Mouse (Mus musculus): ENCODE measurements at regions not wholly inside any gene's neighbourhood (a gene's known extent, or its start where the extent isn't known, plus 50 kb on each side); places are given as distances from the start of the nearest gene placed in this dataset.

DNA sequence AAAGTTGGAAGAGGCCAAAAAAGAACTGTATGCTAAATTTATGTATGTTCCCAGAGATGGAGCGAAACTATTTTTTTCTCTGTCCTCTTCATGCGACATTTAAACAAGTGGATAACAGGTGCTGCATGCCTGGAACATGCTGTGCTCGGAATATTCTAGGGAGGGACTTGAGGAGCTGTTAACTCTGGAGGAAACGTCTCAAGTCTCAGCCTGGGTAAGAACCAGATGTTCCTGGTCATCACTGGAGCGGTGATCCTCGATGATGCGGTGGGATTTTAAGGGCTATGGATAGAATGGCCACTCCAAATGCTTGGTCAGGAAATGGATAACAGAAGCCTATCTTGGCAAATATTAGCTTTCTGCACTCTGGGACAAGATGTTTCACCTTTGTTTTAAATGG is 244.7 kb upstream of the Nrip1 start:
- no peak for ATAC-seq (ENCODE audit: low FRiP score)
- whole genome bisulfite sequencing, result 88% methylated on average over 7 of the region's 7 CpGs
- Histone ChIP-seq H3K4me1 (no peaks in the 10 kb centered on the region), H3K4me2 (no peak overlapping the region), H3K36me3 (no peaks in the 10 kb centered on the region), H3K27me3 (replicated peaks) (no peaks in the 10 kb centered on the region), H3K9ac (replicated peaks) (no peak overlapping the region), H3K9me3 (replicated peaks) (no peaks in the 10 kb centered on the region), H3K4me3 (replicated peaks) (no peak overlapping the region), H3K27ac (replicated peaks) (no peak overlapping the region)

DNA sequence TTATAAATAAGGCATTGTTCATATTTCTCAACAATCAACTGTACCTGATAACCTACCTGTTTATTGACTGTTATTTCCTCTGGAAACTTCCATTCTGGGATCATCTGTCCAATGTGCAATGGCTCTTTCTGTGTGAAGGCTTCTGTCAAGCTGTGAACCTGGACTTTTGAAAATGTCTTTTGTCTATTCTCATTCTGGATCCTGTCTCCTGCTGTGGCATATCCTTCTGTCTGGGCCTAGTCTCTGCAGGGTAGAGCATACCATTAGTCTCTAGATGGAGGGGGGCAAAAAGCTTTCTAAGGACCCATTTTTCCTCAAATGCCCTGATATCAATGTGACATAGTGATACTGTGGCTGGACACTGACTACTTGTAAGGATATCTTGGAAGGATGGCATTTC is 237.4 kb upstream of the Nrip1 start:
- H3K27me3 ChIP-seq (replicated peaks), result no peaks in the 10 kb centered on the region
- ATAC-seq (ENCODE audit: low FRiP score), result no peak
- H3K4me3 ChIP-seq (replicated peaks), result no peak overlapping the region
- H3K4me2 ChIP-seq, result no peak overlapping the region
- no peaks in the 10 kb centered on the region for H3K9me3 ChIP-seq (replicated peaks)
- H3K9ac ChIP-seq (replicated peaks), result no peak overlapping the region
- no peaks in the 10 kb centered on the region for H3K36me3 ChIP-seq
- H3K4me1 ChIP-seq, result no peaks in the 10 kb centered on the region
- no peak overlapping the region for H3K27ac ChIP-seq (replicated peaks)

GRCm38 (mm10) chr16:76604914-76605313 is 231.3 kb upstream of the Nrip1 start:
- no peaks in the 10 kb centered on the region for H3K27me3 ChIP-seq (replicated peaks)
- no peak for ATAC-seq (ENCODE audit: low FRiP score)

DNA sequence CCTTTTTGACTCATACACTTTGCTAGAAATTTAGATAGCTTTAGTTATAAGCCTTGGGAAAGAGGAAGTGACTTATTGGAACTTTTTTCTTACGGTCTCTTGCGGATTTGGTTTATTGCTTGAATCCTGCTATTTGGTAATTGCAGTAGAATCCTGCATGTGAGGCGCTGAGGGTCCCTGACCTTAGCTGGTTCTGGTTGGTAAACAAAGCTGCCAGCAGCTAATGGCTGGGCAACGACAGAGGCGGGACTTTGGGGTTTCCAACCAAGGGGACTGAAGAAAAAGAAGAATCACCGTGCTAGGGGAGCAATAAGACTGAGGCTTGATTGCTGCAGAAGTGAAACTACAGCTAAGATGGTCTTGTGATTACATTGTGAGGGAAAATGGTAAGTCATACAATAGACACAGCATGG is 230.2 kb upstream of the Nrip1 start:
- H3K4me3 ChIP-seq (replicated peaks), result no peak overlapping the region
- ATAC-seq (ENCODE audit: low FRiP score), result no peak
- H3K4me2 ChIP-seq, result no peak overlapping the region
- no peak overlapping the region for H3K27ac ChIP-seq (replicated peaks)
- H3K4me1 ChIP-seq, result no peaks in the 10 kb centered on the region
- no peak overlapping the region for H3K9ac ChIP-seq (replicated peaks)
- 24% methylated on average over 6 of the region's 6 CpGs for WGBS
- H3K36me3 ChIP-seq, result no peaks in the 10 kb centered on the region
- no peaks in the 10 kb centered on the region for H3K27me3 ChIP-seq (replicated peaks)
- no peaks in the 10 kb centered on the region for H3K9me3 ChIP-seq (replicated peaks)

More at GRCm38 (mm10) chr16:76604914-76605313, 231.3 kb upstream of the Nrip1 start:
- H3K4me3 ChIP-seq (replicated peaks), result no peak overlapping the region
- no peaks in the 10 kb centered on the region for H3K36me3 ChIP-seq
- no peak overlapping the region for H3K4me2 ChIP-seq
- WGBS, result 82% methylated on average over 3 of the region's 3 CpGs
- no peak overlapping the region for H3K27ac ChIP-seq (replicated peaks)
- no peaks in the 10 kb centered on the region for H3K4me1 ChIP-seq
- H3K9ac ChIP-seq (replicated peaks), result no peak overlapping the region
- no peaks in the 10 kb centered on the region for H3K9me3 ChIP-seq (replicated peaks)

- Histone ChIP-seq H3K4me3 (replicated peaks) (no peak overlapping the region), H3K36me3 (no peaks in the 10 kb centered on the region), H3K4me2 (no peak overlapping the region), H3K9ac (replicated peaks) (no peak overlapping the region), H3K9me3 (replicated peaks) (no peaks in the 10 kb centered on the region), H3K27me3 (replicated peaks) (no peaks in the 10 kb centered on the region), H3K4me1 (no peaks in the 10 kb centered on the region), H3K27ac (replicated peaks) (no peak overlapping the region)
- WGBS, result 75% methylated on average over 1 of the region's 1 CpGs
- no peak for ATAC-seq (ENCODE audit: low FRiP score)
Observed at GRCm38 (mm10) chr16:76603431-76603830, 229.8 kb upstream of the Nrip1 start.

DNA sequence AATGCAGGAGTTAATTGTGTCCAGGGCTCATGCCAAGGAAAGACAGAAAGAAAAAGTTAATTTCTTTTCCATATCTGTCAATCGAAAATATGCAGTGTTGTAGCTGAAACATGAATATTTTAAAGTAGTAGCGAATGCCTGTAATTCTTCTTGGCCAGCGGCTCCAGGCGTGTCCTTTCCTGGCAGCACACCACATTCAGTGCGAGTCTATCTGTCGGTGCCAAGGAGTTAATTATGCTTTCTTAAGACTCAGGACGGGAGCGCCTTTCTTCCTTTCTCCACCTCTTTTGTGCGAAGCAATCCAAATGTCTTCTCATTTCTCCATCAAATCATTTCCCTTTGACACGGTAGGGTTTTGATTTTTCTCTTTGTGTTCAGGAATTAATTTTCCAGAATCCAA is 226.5 kb upstream of the Nrip1 start:
- ATAC-seq (ENCODE audit: low FRiP score), result no peak
- Histone ChIP-seq H3K9me3 (replicated peaks) (no peaks in the 10 kb centered on the region), H3K36me3 (no peaks in the 10 kb centered on the region), H3K4me2 (no peak overlapping the region), H3K9ac (replicated peaks) (no peak overlapping the region), H3K27me3 (replicated peaks) (no peaks in the 10 kb centered on the region), H3K4me3 (replicated peaks) (no peak overlapping the region), H3K27ac (replicated peaks) (no peak overlapping the region), H3K4me1 (no peaks in the 10 kb centered on the region)
- WGBS, result 63% methylated on average over 10 of the region's 10 CpGs

GRCm38 (mm10) chr16:76591956-76592768 is 218.5 kb upstream of the Nrip1 start:
- no peak overlapping the region for H3K4me3 ChIP-seq (replicated peaks)

GRCm38 (mm10) chr16:76589791-76590190 is 216.2 kb upstream of the Nrip1 start:
- 0 out of 2 replicates have a peak, but pooled peaks cover 3% of the 10 kb centered on the region for H3K4me1 ChIP-seq
- WGBS, result 72% methylated on average over 2 of the region's 2 CpGs
- H3K36me3 ChIP-seq, result no peaks in the 10 kb centered on the region
- no peak for ATAC-seq (ENCODE audit: low FRiP score)
- H3K4me2 ChIP-seq, result no peak overlapping the region
- no peak overlapping the region for H3K27ac ChIP-seq (replicated peaks)
- H3K4me3 ChIP-seq (replicated peaks), result no peak overlapping the region
- no peak overlapping the region for H3K9ac ChIP-seq (replicated peaks)
- no peaks in the 10 kb centered on the region for H3K9me3 ChIP-seq (replicated peaks)
- H3K27me3 ChIP-seq (replicated peaks), result no peaks in the 10 kb centered on the region

More at GRCm38 (mm10) chr16:76591956-76592768, 218.5 kb upstream of the Nrip1 start:
- Histone ChIP-seq H3K4me1 (0 out of 2 replicates have a peak, but pooled peaks cover 3% of the 10 kb centered on the region), H3K9me3 (replicated peaks) (no peaks in the 10 kb centered on the region), H3K36me3 (no peaks in the 10 kb centered on the region), H3K27ac (replicated peaks) (no peak overlapping the region), H3K27me3 (replicated peaks) (no peaks in the 10 kb centered on the region), H3K4me2 (no peak overlapping the region), H3K9ac (replicated peaks) (no peak overlapping the region)
- 77% methylated on average over 4 of the region's 4 CpGs for WGBS
- no peak for ATAC-seq (ENCODE audit: low FRiP score)

DNA sequence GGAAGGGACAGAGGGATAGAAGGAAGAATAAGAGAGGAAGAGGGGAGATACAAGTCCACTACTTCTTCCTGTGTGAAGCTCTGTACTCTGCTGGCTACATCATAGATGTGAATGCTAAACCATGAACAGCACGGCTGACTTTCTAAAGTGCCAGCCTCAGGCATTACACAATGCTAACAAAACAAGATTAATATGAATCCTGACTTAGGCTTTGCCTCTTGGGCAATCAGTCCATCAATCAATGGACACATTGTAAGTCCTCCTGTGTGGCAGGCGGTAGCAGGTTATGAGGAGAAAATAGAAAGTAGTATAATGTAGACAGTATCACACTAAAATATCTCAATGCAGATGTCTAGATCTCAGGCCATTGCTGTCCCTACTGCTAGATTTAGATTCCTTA is 203.6 kb upstream of the Nrip1 start:
- Histone ChIP-seq H3K27ac (replicated peaks) (no peak overlapping the region), H3K4me2 (no peak overlapping the region), H3K4me1 (no peaks in the 10 kb centered on the region), H3K36me3 (no peaks in the 10 kb centered on the region), H3K9ac (replicated peaks) (no peak overlapping the region), H3K4me3 (replicated peaks) (no peak overlapping the region), H3K9me3 (replicated peaks) (no peaks in the 10 kb centered on the region), H3K27me3 (replicated peaks) (no peaks in the 10 kb centered on the region)
- 70% methylated on average over 2 of the region's 2 CpGs for WGBS
- ATAC-seq (ENCODE audit: low FRiP score), result no peak

GRCm38 (mm10) chr16:76575281-76575680 is 201.7 kb upstream of the Nrip1 start:
- Histone ChIP-seq H3K9ac (replicated peaks) (no peak overlapping the region), H3K4me3 (replicated peaks) (no peak overlapping the region), H3K27me3 (replicated peaks) (no peaks in the 10 kb centered on the region), H3K4me1 (no peaks in the 10 kb centered on the region), H3K27ac (replicated peaks) (no peak overlapping the region), H3K9me3 (replicated peaks) (no peaks in the 10 kb centered on the region), H3K4me2 (no peak overlapping the region), H3K36me3 (no peaks in the 10 kb centered on the region)
- 74% methylated on average over 3 of the region's 3 CpGs for WGBS
- no peak for ATAC-seq (ENCODE audit: low FRiP score)

DNA sequence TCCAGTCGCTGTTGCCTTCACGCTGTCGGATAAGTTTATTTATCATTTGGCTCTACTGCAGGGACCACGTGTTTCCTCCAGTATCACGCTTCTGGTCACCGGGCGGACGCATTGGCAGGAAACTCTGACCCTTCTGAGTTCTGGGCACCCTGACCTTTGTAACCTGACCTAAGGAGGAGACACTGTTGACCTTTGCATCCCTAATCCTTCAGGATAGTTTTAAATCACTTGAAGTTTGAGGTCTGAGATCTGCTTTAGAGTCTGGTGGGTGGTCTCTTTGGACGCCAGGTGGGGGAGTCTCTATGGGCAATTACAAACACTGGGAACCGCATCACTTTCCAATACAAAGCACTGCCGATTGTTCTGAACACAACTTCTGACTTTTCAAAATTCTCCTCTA is 192.6 kb upstream of the Nrip1 start:
- Histone ChIP-seq H3K4me2 (no peak overlapping the region), H3K27me3 (replicated peaks) (no peaks in the 10 kb centered on the region), H3K9ac (replicated peaks) (no peak overlapping the region), H3K9me3 (replicated peaks) (no peaks in the 10 kb centered on the region), H3K4me1 (no peaks in the 10 kb centered on the region), H3K4me3 (replicated peaks) (no peak overlapping the region), H3K27ac (replicated peaks) (no peak overlapping the region), H3K36me3 (no peaks in the 10 kb centered on the region)
- WGBS, result 37% methylated on average over 11 of the region's 11 CpGs
- no peak for ATAC-seq (ENCODE audit: low FRiP score)

GRCm38 (mm10) chr16:76554846-76555245 is 181.2 kb upstream of the Nrip1 start:
- H3K9ac ChIP-seq (replicated peaks), result no peak overlapping the region
- H3K4me3 ChIP-seq (replicated peaks), result no peak overlapping the region
- no peak; the same call in 1 of the 2 replicates for ATAC-seq (ENCODE audit: low FRiP score)
- H3K9me3 ChIP-seq (replicated peaks), result no peaks in the 10 kb centered on the region
- no peak overlapping the region for H3K27ac ChIP-seq (replicated peaks)
- no peaks in the 10 kb centered on the region for H3K4me1 ChIP-seq
- no peaks in the 10 kb centered on the region for H3K36me3 ChIP-seq
- 91% methylated on average over 4 of the region's 4 CpGs for WGBS
- H3K27me3 ChIP-seq (replicated peaks), result no peaks in the 10 kb centered on the region
- no peak overlapping the region for H3K4me2 ChIP-seq

Measured in neural tube, embryonic 15.5 days (tissue).